Mouse (Mus musculus) thymus, postnatal 0 days (tissue): ENCODE measurements around the gene Nt5c3b. TPM values are rescaled to one million over a fixed set of nuclear protein-coding genes. Genes with fewer than 3 reads are reported as not detected.

Source experiments
- DNase-seq: peaks from one replicate; pipeline ENCODE4 v3.0.0-alpha.2; 2015; ENCODE audit warnings: low spot score
- polyA plus RNA-seq: library from polyadenylated mRNA; unstranded; fragments of >200 nt; fragmentation: Nextera tagmentation; extraction: Ambion mirVana; gene quantifications from 2 replicates; pipeline ENCODE4 v1.2.1, GENCODE M21; 2015

The Nt5c3b gene
- polyA plus RNA-seq = 147 TPM in 2 replicates

DNA sequence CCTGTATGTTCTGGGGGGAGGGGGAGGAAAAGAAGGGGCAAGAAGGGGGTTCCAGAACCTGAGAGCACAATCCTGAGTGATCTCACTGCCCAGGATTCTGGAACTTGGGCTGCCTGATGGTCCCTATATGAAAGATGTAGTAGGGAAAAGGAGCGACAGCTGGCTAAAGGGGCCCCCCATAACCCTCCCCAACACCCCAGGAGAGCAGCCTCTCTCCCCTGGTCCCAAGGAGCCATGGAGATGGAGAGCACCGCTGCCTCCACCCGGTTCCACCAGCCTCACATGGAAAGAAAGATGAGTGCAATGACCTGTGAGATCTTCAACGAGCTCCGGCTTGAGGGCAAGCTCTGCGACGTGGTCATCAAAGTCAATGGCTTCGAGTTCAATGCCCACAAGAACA, at the start of gene Nt5c3b, which contains the start of gene Klhl10:
Gene Nt5c3b (minus strand): TSS at position 12 of the 400 bp plus-strand sequence.
Gene Klhl10 (plus strand): TSS at position 121 of the 400 bp plus-strand sequence.
- no peak for DNase-seq

DNA sequence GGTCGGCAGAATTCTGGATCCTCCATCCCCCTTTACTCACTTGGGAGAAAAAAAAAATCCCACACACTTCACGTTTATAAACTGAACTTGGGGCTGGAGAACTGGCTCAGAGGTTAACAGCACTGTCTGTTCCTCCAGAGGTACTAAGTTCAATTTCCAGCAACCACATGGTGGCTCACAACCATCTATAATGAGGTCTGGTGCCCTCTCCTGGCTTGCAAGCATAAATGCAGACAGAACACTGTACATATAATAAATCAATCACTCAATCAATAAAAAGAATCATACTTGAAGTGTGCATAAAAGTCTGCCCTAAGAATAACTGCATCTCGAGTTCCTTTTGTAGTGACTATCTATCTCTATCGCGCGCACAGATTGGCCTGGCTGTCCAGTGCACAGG, 49.3 kb upstream of the Nt5c3b start:
- no peak for DNase-seq

DNA sequence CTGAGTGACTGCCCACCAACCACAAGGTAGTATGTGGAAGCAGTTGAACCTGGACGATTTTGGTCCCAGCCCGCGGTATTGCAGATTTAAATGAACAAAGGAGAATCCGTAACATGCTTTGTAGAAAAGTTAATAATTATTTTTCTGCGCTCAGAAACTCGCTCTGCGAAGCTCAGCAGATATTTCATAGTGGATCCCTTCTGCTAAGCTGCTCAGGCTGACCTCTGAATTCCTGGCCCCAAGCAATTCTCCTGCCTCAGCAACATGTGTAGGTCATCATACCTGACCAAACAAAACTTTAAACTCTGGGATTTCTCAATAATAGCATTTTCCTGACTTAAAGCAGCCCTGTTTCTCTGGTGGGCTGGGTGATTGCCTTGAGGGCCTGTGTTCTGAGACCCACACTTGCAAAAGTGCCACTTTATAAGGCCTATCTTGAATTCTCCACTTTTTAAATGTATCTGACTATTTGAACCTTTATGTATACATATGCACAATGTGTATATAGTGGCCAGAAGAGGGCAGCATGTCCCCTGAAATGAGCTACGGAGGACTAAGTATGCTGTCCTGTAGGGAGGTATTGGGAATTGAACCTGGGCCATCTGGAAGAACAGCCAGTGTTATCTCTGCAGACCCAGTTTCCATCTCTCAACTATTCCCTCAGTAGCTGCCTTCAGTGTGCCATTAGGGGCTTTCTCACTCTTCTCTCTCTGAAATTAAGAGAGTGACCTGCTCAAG, 44.4 kb upstream of the Nt5c3b start:
- DNase-seq = peak; percentile 56

DNA sequence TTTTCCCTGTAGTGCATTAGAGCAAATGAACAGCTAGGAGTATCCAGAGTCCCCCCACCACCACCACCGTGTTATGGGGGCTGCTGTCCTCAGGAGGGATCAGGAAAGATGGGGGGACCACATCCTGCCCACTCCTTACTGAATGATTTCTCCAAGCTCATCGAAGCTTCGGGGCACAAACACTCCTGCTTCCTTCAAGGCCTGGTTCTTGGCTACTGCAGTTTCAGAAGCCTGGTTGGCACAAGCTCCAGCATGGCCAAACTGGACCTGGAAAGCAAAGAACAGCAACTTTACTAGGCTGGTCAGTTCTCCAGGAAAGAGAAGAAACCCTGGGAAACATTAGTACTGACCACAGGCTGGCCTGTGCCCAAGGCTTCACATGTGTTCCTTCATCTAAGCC, 42.9 kb upstream of the Nt5c3b start:
- DNase-seq = no peak

GRCm38 (mm10) chr11:100479152-100479551, 37.5 kb upstream of the Nt5c3b start:
- no peak for DNase-seq

DNA sequence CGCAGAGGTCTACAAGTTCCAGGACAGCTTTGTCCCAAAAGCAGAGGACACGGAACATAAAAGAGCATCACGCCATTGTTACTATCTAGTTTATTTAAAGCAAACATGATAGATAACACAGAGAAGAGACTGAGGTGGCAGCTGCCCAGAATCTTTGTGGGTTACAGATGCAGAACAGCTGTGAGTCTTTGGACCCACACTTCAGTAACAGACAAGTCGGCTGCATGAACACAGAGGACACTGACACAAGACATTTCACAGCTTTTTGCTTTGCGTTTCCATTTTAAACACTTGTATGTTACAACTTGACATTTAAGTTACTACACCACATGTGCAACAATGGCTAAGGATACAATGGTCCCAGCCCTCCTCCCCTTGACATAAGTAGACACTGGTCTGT, 34.7 kb upstream of the Nt5c3b start:
- no peak for DNase-seq

GRCm38 (mm10) chr11:100472935-100473295, 31.3 kb upstream of the Nt5c3b start:
- DNase-seq = no peak

- DNase-seq = peak; percentile 96
These were observed 30.8 kb upstream of the Nt5c3b start, which contains the start of gene Klhl11 for GRCm38 (mm10) chr11:100472197-100472934. Klhl11 (minus strand) TSS chr11:100472741.

DNA sequence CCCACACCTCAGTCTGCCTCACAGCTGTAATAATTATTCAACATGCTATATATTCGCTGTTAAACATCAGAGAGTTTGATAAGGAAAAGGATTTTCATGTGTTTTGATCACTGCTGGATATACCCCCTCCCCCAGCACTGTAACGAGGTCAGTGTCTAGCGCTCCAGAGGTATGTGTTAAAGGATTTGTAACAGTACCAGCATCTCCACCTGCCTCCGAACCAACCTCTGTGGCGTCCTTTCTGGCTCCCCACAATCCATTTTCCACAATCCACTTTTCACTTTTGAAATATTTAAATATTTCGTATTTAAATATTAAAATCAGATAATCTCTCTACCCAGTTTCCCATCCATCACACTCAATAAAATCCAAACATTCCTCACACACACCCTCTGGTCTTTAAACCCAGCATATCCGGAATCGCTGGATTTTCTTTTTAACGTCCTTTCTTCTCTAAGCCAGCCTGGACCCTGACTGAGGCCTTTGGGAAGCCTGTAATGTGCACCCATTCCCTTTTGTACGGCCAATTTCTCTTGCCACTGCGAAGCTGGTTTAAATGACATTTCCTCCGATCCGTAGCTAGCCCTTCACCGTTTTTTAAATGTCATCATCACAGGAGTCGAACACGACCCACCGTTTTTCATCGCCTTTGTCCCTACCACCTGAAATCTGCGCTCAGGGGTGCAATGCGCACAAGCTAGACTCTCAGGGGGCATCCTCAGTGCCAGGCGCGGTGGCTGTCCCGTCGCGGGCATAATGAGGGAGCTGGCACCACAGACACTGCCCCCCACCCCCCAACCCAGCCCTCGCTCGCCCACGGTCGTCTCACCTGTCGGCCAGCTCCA, 30.0 kb upstream of the Nt5c3b start:
- no peak for DNase-seq

- no peak for DNase-seq
These were observed 24.2 kb upstream of the Nt5c3b start for GRCm38 (mm10) chr11:100465833-100466232.

GRCm38 (mm10) chr11:100465229-100465792, 23.7 kb upstream of the Nt5c3b start:
- no peak for DNase-seq

DNA sequence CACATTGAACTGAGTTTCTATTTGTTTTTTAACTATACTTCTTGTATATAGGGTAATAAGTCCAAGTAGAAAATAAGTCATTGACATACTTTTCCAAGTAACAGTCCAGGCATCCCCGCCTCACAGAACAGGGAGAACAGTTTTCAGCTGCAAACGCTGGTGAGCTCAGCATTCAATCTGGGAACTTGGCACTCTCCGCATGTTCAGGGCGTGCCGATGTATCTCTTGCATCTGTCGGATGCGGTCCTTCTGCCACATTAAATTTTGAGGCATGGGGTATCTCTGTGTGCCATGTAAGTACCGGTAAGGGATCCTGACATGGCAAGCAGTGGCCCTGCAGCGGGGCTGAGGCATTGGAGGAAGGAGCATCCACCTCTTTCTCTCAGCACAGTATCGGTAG, 21.1 kb upstream of the Nt5c3b start:
- no peak for DNase-seq

DNA sequence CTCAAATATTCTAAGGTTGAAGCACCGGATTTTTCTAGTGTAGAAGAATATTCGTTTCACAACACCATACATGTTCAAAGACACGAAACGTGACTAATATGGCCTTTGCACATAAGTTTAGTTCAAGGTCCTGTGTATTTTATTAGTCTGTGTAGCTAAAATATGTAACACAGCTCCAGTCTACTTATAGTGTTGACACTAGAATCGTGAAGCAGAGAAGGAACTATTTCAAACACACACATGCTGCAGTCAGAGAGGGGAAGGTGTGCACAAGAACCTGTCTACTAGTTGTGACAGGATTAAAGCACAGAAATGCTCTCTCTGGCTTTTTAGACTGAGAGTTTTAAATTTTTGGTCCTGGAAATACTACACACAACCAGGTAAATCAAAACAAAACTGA, 16.1 kb upstream of the Nt5c3b start:
- DNase-seq = no peak

DNA sequence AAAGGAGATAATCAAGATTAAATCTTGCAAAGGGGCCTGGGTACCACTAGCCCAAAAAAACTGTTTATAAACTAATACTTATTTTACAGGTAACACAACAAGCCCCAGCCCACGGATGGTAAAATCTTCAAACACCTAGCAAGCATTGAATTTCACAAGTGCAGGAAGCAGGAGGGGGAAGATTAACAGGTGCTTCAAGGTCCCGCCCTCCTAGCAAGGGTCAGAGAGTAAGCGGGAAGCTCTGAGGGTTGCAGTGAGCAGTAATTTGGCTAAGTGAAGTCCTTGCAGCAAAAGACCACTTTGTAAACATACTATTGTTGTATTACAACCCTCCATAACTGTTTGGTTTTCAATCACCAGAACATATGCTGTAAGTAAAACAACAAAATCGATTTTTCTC, 15.6 kb upstream of the Nt5c3b start:
- DNase-seq = no peak

DNA sequence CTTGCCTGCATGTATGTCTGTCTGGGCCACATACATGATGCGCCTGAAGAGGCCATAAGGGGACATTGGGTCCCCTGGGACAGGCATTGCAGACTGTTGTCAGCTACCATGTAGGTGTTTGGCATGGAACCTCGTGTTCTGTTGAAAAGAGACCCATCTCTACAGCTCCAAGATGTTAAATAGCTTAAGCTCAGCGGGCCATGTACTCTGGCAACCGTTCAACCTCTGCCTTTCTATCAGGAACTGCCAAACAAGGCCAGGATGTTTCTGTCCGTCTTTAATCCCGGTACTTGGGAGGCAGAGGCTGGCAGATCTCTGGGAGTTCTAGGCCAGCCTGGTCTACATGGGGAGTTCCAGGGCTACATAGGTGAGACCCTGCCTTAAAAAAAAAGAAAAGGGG, 1.0 kb upstream of the Nt5c3b start:
- DNase-seq = no peak

DNA sequence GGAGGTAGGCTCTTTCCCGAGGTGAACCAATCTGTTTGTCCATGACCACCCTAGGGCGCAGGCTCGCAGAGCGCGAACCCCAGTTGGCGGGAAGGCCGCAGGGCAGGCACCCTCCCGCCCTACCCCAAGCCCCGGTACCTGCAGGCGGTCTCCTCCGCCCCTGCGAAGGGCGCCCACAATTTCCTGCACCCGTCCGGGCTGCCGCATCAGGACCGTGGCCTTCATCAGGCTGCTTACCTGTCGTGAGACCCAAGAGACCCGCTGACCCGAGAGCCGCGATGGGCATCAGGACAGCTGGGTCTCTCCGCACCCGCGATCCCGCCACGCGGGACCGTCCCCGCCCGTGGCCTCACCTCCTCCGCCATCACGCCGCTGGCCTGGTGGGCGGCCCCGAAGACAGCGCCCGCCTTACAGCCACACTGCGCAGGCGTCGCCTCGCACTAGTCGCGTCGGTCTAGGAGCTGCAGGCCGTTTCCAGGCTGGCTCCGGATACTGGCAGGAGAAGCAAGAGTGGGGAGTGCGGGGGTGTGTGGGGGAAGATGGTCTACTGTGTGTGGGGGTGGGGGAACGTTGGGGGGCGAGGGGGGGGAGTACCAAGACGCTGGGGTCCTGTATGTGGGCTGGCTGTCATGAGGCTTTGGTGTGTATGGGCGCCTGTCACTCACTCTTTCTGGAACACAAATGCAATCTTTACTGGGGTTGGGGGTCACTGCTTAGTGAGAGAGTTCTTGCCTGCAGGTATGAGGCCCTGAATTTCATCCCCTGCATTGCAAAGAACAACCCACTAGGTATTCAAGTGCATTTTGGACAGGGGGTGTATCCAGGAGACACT, 701 bp downstream of the Nt5c3b start:
- DNase-seq = peak; percentile 89

DNA sequence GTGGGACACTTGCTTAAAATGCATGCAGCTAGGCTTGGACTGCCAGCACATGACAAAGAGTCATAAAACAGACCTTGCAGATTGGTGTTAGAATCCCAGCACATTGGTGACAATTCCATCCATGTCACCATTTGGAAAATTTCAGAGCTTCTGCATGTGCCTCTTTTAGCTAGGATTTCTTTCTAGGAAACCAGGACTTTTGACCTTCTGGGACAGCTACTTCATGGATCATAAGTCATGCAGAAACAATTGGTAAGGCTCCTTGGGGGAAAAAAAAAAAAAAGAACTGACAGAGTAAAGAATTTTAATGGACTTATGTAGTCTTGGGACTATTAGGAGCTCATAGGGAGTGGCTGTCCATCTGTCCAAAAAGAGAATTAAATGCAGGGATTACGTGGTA, 3.7 kb downstream of the Nt5c3b start:
- DNase-seq = no peak

- no peak for DNase-seq
These were observed 5.8 kb downstream of the Nt5c3b start for GRCm38 (mm10) chr11:100435678-100436246.

DNA sequence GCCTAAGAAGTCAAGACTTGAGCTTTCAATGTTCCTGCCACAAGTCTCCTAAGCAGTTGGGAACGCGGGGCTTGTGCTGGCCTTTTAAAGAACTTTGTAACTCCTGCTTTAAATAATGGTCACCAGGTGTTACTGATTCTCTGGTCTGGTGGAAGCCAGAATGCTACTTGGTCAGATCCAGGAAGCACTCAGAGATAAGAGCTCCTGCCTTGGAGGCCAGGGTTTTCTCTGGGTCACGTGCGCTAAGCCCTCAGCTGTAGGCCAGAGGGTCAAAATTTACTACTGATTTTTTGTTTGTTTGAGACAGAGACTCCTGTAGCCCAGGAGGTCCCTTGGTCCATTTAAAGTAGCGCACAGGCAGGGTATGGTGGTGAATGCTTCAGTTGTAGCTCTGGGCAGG, 9.6 kb downstream of the Nt5c3b start:
- DNase-seq = no peak

DNA sequence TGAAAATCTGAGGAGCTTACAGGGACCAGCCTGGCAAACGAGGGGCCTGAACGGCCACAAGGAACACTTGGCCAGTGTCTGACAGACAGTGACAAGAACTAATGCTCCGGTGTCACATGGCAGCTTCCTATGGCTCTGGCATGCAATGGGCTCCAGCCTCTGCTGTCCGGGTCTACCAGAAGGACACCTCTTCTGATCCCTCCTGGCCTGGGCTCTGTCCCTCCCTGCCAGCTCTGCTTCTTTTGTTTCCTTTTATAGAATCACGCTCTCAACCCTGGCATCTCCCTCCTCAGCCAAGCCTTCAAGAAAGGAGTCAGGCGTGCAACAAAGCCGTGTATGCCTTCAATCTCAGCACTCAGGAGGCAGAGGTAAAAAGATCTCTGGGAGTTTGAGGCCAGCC, 11.6 kb downstream of the Nt5c3b start:
- no peak for DNase-seq
